Mouse (Mus musculus): ENCODE results near the gene Clptm1l.

- TF ChIP-seq CTCF (IDR thresholded peaks at IDR 0.05; ENCODE audit: low read depth) (no peak), EP300 (IDR thresholded peaks at IDR 0.05; ENCODE audit: low read depth) (no peak)
Observed at GRCm38 (mm10) chr13:73631837-73632236, 28.0 kb downstream of the Clptm1l start.
